Mouse (Mus musculus) spleen, adult 2 months (tissue): Measurements from ENCODE around the gene Prkag2.

Source experiments
- CTCF ChIP-seq: fragments of 200-500 bp; IDR thresholded peaks from 2 replicates; pipeline ENCODE4 v1.5.1; 2011; ENCODE audit warnings: mild to moderate bottlenecking, inconsistent platforms; ENCODE audit not compliant: insufficient read depth, insufficient read length, insufficient replicate concordance; ENCODE audit errors: extremely low read depth
- POLR2A ChIP-seq: fragments of 200-500 bp; IDR thresholded peaks from 2 replicates; pipeline ENCODE4 v1.6.1; 2011; ENCODE audit warnings: low read depth, low read length, inconsistent platforms

DNA sequence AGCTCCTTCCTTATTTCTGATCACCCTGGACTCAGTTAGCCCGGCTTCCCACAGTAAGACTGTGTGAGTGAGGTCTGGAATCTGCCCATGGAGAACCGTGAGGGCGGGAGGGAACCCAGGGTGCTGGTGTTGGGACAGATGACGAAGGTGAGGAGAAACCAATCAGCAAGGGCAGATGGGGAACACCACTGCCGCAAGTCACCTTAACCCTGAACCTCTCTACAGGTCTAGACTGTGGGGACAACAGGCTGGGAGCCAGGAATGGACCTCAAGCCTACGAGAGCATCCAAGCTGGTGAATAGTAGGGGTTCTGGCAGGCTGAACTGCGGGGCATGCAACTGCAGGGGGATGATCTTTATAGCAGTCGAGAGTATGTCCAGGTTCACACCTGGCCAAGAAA lies 196.0 kb downstream of the Prkag2 start:
- no peak for TF ChIP-seq CTCF
- TF ChIP-seq POLR2A: no peak
